Comparison of ENCODE assay signal across 16 mouse cellular contexts in genomic region chr1:192179877-192180276, GRCm38 (mm10).
"Had no signal": no experiment of that assay in that cellular context is flagged by ENCODE, and none has a peak within 500 bp of the region (broad histone marks: within the 10 kb centered on the region; RNA-seq: fewer than 3 reads in every experiment).

No protein-coding gene starts in this region.

- H3K4me2 ChIP-seq: limb, embryonic 12.5 days; liver, embryonic 13.5 days; neural tube, embryonic 15.5 days had no signal

- H3K36me3 ChIP-seq: limb, embryonic 12.5 days; liver, embryonic 13.5 days; midbrain, embryonic 10.5 days; neural tube, embryonic 15.5 days had no signal

- H3K4me3 ChIP-seq: layer of hippocampus, adult 2 months; limb, embryonic 12.5 days; liver, embryonic 13.5 days; midbrain, embryonic 10.5 days; myocyte; neural tube, embryonic 15.5 days had no signal

- H3K27me3 ChIP-seq: limb, embryonic 12.5 days; liver, embryonic 13.5 days; neural tube, embryonic 15.5 days had no signal

- H3K9me3 ChIP-seq: limb, embryonic 12.5 days; liver, embryonic 13.5 days; midbrain, embryonic 10.5 days; neural tube, embryonic 15.5 days had no signal

- H3K27ac ChIP-seq: layer of hippocampus, adult 2 months; limb, embryonic 12.5 days; liver, embryonic 13.5 days; midbrain, embryonic 10.5 days; neural tube, embryonic 15.5 days; stomach, postnatal 0 days had no signal

- H3K4me1 ChIP-seq: limb, embryonic 12.5 days; liver, embryonic 13.5 days; midbrain, embryonic 10.5 days; neural tube, embryonic 15.5 days had no signal

- DNase-seq: kidney, adult 11 months; kidney, adult 9 months; kidney, postnatal 10 days; kidney, postnatal 4 days; liver, embryonic 13.5 days; lung, postnatal 4 days; midbrain, embryonic 14.5 days; right cerebral cortex, adult 18-20 months; right cerebral cortex, postnatal 25 days; thymus, postnatal 4 days had no signal

- H3K9ac ChIP-seq: limb, embryonic 12.5 days; liver, embryonic 13.5 days; neural tube, embryonic 15.5 days had no signal
